Mouse (Mus musculus) midbrain, embryonic 16.5 days (tissue): Measurements from ENCODE around the gene Gm6401. TPM values are rescaled to one million over a fixed set of nuclear protein-coding genes. Genes with fewer than 3 reads are reported as not detected.
"Not testable (repeated sequence)": the region's sequence is repeated elsewhere in the genome, so short reads cannot be mapped to it uniquely, and the experiment has no call there.

Source experiments
- ATAC-seq: fragments of 200-750 bp; cut with Nextera tagmentation; 2 replicates; pipeline ENCODE4 v1.8.0; 2017; ENCODE audit warnings: moderate TSS enrichment
- H3K27ac ChIP-seq: fragments of 300-500 bp; sonication (generic); 2 replicates; pipeline ENCODE4 v1.5.1; 2014; ENCODE audit warnings: mild to moderate bottlenecking, low read length, mixed read lengths
- H3K27me3 ChIP-seq: fragments of 300-500 bp; sonication (generic); 2 replicates; pipeline ENCODE4 v1.6.1; 2014; ENCODE audit warnings: low read depth, low read length, mixed read lengths; ENCODE audit not compliant: control insufficient read depth, insufficient read depth
- H3K36me3 ChIP-seq: fragments of 300-500 bp; sonication (generic); 2 replicates; pipeline ENCODE4 v1.6.1; 2014; ENCODE audit warnings: mild to moderate bottlenecking, low read length, moderate library complexity, mixed read lengths; ENCODE audit not compliant: control insufficient read depth, insufficient read depth
- H3K4me1 ChIP-seq: fragments of 300-500 bp; sonication (generic); 2 replicates; pipeline ENCODE4 v1.6.1; 2014; ENCODE audit warnings: mild to moderate bottlenecking, low read length, mixed read lengths; ENCODE audit not compliant: control insufficient read depth, insufficient read depth
- H3K4me2 ChIP-seq: fragments of 300-500 bp; sonication (generic); 2 replicates; pipeline ENCODE4 v1.6.1; 2014; ENCODE audit warnings: mild to moderate bottlenecking, low read length, mixed read lengths
- H3K4me3 ChIP-seq: fragments of 300-500 bp; sonication (generic); 2 replicates; pipeline ENCODE4 v1.5.1; 2014; ENCODE audit warnings: low read depth, mild to moderate bottlenecking, low read length, moderate library complexity, mixed read lengths
- H3K9ac ChIP-seq: fragments of 300-500 bp; sonication (generic); 2 replicates; pipeline ENCODE4 v1.6.1; 2014; ENCODE audit warnings: low read depth, low read length, mixed read lengths
- H3K9me3 ChIP-seq: fragments of 300-500 bp; sonication (generic); replicated peaks from 2 replicates; pipeline ENCODE4 v1.6.1; 2014; ENCODE audit warnings: mild to moderate bottlenecking, low read length, mixed read lengths; ENCODE audit not compliant: control insufficient read depth, poor library complexity, severe bottlenecking
- whole genome bisulfite sequencing: fragments of 180-500 bp; shearing (Covaris S2); extraction: QIAGEN DNeasy Blood & Tissue Kit; methylation state at CpG from one replicate; pipeline ENCODE4 v1.1.7; 2014; 5-methylcytosine and 5-hydroxymethylcytosine counted together
- polyA plus RNA-seq: library from polyadenylated mRNA; unstranded; fragments of >200 nt; fragmentation: Nextera tagmentation; extraction: Ambion mirVana; gene quantifications from 2 replicates; pipeline ENCODE4 v1.2.1, GENCODE M21; 2015

Gene Gm6401
- not detected in 2 replicates for polyA plus RNA-seq

- not testable (repeated sequence) for H3K27ac ChIP-seq, ATAC-seq, H3K4me2 ChIP-seq, H3K9me3 ChIP-seq, H3K4me1 ChIP-seq, H3K9ac ChIP-seq, H3K36me3 ChIP-seq, H3K27me3 ChIP-seq, H3K4me3 ChIP-seq
- 89% methylated on average over 1 of the region's 1 CpGs for WGBS
Observed at GRCm38 (mm10) chr14:41967827-41968226, at the start of gene Gm6401. Gene Gm6401, minus strand, starts transcription at chr14:41967927.

GRCm38 (mm10) chr14:41983225-41983624, 15.5 kb upstream of the Gm6401 start, which contains the start of gene Gm3543:
Gene Gm3543, minus strand, starts transcription at chr14:41983325.
- H3K36me3 ChIP-seq, H3K9ac ChIP-seq, H3K4me1 ChIP-seq, ATAC-seq, H3K9me3 ChIP-seq, H3K27ac ChIP-seq, H3K27me3 ChIP-seq, H3K4me2 ChIP-seq, H3K4me3 ChIP-seq: not testable (repeated sequence)
- no CpG with 5 or more reads among the region's 1 CpGs for WGBS

GRCm38 (mm10) chr14:41968596-41968995, 869 bp upstream of the Gm6401 start:
- not testable (repeated sequence) for H3K36me3 ChIP-seq, H3K27me3 ChIP-seq, ATAC-seq, H3K4me3 ChIP-seq, H3K9me3 ChIP-seq, H3K27ac ChIP-seq, H3K9ac ChIP-seq, H3K4me1 ChIP-seq, H3K4me2 ChIP-seq
- WGBS, result 66% methylated on average over 3 of the region's 3 CpGs

GRCm38 (mm10) chr14:41964095-41964494, 3.6 kb downstream of the Gm6401 start:
- ATAC-seq, H3K4me3 ChIP-seq, H3K27me3 ChIP-seq, H3K9me3 ChIP-seq, H3K9ac ChIP-seq, H3K27ac ChIP-seq, H3K4me1 ChIP-seq, H3K36me3 ChIP-seq, H3K4me2 ChIP-seq: not testable (repeated sequence)
- 61% methylated on average over 4 of the region's 4 CpGs for WGBS

- H3K36me3 ChIP-seq, H3K4me1 ChIP-seq, H3K4me2 ChIP-seq, ATAC-seq, H3K9me3 ChIP-seq, H3K27me3 ChIP-seq, H3K4me3 ChIP-seq, H3K9ac ChIP-seq, H3K27ac ChIP-seq: not testable (repeated sequence)
- 81% methylated on average over 1 of the region's 2 CpGs for WGBS
Observed at GRCm38 (mm10) chr14:41943695-41944094, 24.0 kb downstream of the Gm6401 start, which contains the start of gene 1700024B05Rik. Gene 1700024B05Rik, plus strand, starts transcription at chr14:41943995.

GRCm38 (mm10) chr14:41924649-41925048, 43.1 kb downstream of the Gm6401 start, which contains the start of gene 1700049E17Rik1:
Gene 1700049E17Rik1, plus strand, starts transcription at chr14:41924949.
- H3K4me3 ChIP-seq, H3K27me3 ChIP-seq, H3K4me2 ChIP-seq, H3K36me3 ChIP-seq, ATAC-seq, H3K9me3 ChIP-seq, H3K4me1 ChIP-seq, H3K9ac ChIP-seq, H3K27ac ChIP-seq: not testable (repeated sequence)
- no CpG with 5 or more reads among the region's 1 CpGs for WGBS

Other genes with a start within 250 kb of the Gm6401 start
- gene Gm7929, start 217.3 kb downstream of the Gm6401 start, polyA plus RNA-seq, result not detected in 2 replicates
- not detected in 2 replicates for gene Gm47189, start 195.5 kb downstream of the Gm6401 start, polyA plus RNA-seq
- gene Gm7980, start 60.6 kb downstream of the Gm6401 start, polyA plus RNA-seq, result not detected in 2 replicates
- gene 1700049E17Rik1, start 43.0 kb downstream of the Gm6401 start, polyA plus RNA-seq, result not detected in 2 replicates
- not detected in 2 replicates for gene 1700024B05Rik, start 23.9 kb downstream of the Gm6401 start, polyA plus RNA-seq
- gene Gm3543, start 15.4 kb upstream of the Gm6401 start, polyA plus RNA-seq, result not detected in 2 replicates
- gene Gm7951, start 149.4 kb upstream of the Gm6401 start, polyA plus RNA-seq, result not detected in 2 replicates
- gene Gm17027, start 194.7 kb upstream of the Gm6401 start, polyA plus RNA-seq, result not detected in 2 replicates
- gene Gm3573, start 222.9 kb upstream of the Gm6401 start, polyA plus RNA-seq, result not detected in 2 replicates